Mouse (Mus musculus) Muller cell, postnatal 12 days (primary cell): ENCODE measurements around the gene Pla2g2f.

Experiments used
- DNase-seq: peaks from one replicate; pipeline ENCODE4 v3.0.0-alpha.2; 2015; ENCODE audit errors: inconsistent ontology term

Pla2g2f gene

DNA sequence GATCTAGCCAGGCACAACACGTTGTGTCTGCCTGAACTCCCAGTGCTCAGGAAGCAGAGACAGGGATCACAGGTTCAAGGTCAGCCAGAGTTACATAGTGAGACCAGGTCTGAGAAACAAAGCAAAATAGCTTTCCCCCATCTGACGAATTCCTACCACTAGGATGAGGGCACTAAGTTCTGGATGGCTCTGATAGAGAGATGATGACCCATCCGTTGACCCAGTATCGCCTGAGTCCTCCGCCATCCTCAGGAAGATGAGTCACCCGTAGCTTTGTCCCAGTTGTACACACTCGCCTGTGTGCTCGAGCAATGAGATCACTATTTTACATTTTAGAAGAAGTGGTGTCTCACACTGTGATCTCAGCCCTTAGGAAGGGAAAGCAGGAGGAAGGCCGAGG is 4.8 kb upstream of the Pla2g2f start:
- DNase-seq, result peak; percentile 30

DNA sequence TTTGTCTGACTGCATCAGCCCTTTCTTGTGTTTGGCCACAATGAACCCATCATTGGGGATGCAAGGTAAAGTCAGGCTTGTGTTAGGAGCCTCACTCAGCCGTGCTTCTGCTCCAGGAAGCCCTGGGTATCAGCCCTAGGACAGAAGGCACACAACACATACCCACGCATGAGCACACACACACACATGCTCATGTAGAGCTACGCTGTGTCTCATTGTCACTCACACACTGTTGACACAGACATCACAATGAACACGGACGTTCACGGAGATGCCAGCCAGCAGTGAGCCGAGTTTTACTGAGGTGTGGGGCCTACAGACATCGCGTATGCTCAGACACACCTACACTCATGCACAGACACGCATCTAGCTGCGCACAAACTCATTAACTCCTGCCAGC is 1.4 kb downstream of the Pla2g2f start:
- DNase-seq, result no peak

- no peak for DNase-seq
Observed at GRCm38 (mm10) chr4:138755439-138755838, 2.0 kb downstream of the Pla2g2f start.

DNA sequence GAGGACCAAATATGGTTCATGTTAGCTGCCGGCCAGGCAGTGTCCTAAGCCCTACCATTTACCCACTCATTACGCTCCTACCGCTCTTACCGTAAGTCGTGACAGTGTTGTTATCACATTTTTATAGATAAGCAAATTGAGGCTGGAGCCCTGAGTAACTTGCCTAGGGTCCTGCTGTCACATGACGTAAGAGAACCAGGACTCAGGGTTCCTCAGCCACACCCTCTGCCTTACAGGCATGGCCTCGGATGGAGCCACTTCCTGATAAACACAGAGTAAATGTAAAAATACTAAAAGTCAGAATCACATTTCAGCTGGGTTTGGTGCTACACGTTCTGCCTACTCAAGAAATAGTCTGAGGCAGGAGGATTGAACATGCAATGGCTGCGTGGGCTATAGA is 3.0 kb downstream of the Pla2g2f start:
- no peak for DNase-seq

GRCm38 (mm10) chr4:138753608-138754007 is 3.8 kb downstream of the Pla2g2f start:
- no peak for DNase-seq

DNA sequence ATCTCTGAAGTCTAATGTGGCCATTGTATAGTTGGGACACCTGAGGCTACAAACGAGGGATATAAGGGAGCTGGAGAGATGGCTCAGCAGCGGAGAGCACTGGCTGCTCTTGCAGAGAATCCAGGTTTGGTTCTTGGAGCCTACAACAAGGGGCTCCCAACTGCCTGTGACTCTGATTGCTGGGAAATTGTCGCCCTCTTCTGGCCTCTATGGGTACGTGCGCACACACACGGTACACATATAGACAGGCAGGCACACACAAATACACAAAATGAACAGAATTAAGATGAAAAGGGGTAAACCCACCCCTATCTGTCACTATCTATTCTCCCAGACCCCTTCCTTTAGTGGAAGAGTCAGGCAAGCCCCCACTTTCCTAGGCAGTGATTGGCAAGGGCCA is 4.8 kb downstream of the Pla2g2f start:
- no peak for DNase-seq

GRCm38 (mm10) chr4:138748369-138749072 is 8.9 kb downstream of the Pla2g2f start:
- peak; percentile 18 for DNase-seq

- DNase-seq, result peak; percentile 25
Observed at GRCm38 (mm10) chr4:138747851-138748250, 9.6 kb downstream of the Pla2g2f start.

DNA sequence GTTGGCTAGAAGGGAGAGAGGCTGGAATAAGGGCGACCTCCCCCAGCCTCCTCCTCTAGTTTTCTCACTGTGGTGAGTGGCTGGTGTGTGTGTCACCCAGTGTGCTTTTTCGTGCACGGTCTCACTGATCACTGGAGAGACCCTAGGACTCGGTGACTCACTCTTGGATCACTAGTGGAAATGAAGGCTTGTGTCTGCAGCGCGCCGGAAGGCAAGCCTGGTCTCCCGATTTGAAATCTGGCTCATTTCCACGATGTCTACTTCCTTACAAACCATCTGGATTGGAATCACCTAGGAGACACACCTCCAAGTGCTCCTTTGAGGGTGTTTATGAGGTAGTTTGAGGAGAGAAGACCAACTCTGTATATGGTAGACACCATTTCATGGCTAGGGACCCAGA is 10.6 kb downstream of the Pla2g2f start:
- no peak for DNase-seq

- DNase-seq, result peak; percentile 16
Observed at GRCm38 (mm10) chr4:138745884-138746283, 11.5 kb downstream of the Pla2g2f start.

DNA sequence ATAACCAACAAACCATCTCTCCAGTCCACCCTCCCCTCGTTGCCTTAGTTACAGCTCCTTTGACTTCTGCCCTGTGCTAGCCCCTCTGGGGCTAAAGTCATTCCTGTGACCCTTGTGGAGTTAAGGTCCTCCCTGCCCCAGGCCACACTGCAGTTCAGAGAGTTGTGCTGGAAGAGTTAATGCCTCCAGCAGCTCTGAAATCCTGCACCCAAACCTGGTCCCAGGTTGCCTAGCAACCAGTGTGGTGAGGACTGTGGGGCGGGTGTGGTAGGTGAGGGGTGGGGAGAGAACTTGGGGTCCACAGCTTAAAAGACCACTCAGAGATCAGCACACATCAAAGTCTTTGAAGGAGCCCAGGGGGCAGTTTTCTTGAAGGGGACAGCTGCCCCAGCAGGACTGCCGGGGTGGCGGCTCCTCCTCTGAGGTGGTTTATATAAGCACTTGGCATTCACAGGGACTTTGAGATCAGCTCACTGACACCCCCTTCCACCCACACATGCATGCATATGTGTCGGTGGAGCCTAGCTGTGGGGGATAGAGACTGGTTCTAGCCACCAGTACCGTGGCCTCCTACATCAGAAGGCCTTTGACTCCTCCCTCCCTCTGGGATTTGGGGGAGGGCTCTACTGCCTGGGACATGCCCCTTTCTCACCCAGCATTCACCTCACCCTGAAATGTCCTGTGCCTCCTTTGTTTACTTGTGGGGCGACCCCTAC is 18.1 kb downstream of the Pla2g2f start:
- no peak for DNase-seq

DNA sequence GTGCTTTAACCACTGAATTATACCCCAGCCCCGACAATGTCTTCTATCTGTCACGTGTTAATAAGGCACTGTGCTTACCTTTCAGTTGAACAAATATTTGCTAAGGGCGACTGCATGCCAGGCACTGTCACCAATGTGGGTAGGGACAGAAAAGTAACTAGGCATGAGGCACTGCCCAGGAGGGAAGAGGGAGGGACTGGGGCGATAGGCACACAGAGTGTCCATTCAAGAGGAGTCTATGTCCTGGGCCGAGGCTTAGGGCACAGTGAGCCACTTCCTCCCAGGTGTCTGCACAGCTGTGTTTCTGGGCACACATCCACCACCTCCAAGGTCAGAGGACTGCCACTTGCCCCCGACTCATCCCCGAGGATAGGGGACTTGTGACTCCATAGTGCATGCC is 20.4 kb downstream of the Pla2g2f start, which contains the start of gene Ubxn10:
Gene Ubxn10, minus strand, starts transcription at position 137 of the 400 bp plus-strand sequence.
- DNase-seq, result no peak

GRCm38 (mm10) chr4:138734863-138735262 is 22.6 kb downstream of the Pla2g2f start:
- DNase-seq, result no peak

DNA sequence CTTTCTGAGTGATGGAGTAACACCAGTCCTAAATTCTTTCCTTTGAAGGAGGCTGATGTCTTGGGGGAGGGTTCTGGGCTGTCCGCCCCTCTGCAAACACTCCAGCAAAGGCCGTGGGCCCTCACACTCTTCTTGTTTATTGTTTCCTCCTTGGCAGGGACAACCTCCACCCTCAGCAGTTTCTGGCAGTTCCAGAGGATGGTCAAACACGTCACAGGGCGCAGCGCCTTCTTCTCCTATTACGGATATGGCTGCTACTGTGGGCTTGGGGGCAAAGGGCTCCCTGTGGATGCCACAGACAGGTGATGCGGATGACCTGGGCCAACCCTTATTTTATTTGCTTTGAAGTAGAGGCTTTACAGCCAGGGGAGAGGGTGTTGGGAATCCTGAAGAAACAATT is 23.3 kb downstream of the Pla2g2f start:
- DNase-seq, result no peak

DNA sequence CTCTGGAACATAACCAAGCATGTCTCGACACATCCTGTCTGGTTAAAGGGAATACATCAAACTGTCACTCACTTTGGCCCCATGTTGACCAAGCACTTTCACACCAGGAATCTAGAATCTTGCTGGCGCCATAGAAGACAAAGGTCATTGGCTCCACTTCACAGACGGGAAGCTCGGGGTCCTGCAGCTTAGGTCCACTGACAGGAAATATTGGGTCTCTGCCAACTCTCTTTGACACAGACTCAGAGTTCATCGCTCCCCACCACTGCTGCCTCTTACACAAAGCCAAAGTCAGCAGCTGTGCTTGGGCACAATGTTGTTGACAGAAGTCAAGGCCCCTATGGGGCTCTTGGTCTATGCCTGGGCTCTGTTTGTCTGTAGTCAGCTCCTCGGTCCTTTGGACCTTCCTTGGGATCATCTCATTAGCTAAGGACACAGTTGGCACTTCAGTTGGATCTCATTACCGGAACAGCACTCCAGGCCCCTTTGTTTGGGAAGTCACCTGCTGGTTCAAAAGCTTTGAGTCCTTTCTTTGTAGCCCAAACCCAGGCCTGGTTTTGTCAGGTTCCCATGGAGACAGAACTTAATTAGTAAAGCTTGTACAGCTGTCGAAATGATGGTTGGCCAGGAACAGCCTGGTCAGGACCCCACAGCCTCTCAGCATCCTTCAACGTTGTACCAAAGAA is 28.3 kb downstream of the Pla2g2f start:
- DNase-seq, result peak; percentile 81

GRCm38 (mm10) chr4:138725751-138726150 is 31.7 kb downstream of the Pla2g2f start:
- no peak for DNase-seq

DNA sequence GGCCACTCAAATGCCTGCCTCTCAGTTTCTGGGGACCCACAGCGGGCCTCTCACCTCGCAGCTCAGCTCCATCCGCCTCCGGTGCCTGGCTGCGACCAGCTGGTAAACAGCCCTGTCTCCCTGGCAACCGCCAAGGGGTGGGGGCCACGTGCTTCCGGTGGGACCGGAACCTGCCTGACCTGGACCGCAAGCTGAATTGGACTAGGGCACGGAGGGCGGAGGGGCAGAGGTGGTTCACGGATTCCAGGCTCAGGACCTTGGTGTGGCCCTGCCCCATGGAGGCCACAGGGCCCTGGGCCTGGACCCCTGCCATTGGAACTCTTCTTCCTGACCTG is 32.3 kb downstream of the Pla2g2f start:
- peak; percentile 71 for DNase-seq

GRCm38 (mm10) chr4:138724354-138725126 is 32.9 kb downstream of the Pla2g2f start, which contains the start of gene Pla2g2c:
Pla2g2c (plus strand) TSS chr4:138724792.
- DNase-seq, result peak; percentile 31

DNA sequence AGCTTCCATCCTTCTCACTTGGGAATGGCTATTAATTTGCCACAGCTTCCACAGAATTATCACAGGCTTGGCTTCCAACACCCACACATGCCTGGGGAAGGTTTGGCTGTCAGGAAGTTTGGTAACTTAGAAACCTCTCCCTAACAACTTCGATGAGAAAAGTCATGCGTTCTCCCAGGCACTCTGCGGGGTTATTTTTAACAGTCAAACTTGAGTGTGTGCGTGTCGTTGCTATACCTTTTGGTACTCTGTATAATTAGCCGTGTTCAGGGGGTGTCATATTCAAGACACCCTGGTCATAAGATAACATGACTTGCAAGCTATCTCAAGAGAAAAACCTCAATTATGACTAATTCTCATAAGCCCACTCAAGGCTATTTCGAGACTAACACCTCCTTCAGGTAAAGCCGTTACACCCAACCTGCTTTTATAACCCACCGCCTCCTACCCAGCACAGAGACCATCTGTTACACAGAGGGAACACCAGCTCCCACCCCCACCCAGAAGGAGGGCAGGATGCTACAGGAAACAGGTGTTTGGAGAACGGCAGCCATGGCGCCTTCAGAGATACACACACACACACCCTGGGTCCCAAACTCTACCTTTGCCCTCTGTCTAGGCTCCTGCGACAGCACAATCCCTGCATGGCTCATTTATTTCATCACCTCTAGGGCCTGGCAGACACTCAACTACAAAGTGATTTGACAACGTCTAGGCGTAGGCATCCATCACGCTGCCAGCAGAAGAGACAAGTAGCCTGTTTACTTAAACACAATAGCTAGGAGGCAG is 33.7 kb downstream of the Pla2g2f start:
- no peak for DNase-seq

DNA sequence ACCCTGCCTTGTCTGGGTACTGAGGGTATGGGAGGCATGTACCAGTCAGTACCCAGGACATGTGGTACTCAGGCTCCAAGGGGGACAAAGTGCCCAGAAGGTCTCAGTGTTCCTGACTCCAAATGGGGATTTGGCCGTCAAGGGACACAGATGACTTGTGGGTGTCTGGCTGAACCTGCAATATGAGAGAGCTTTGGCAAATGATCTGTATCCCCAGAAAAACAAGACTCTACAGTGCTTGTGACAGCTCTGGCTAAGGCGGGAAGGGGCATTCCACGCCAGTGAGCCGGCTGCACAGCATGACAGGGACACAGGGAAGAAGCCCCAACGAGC is 38.2 kb downstream of the Pla2g2f start:
- DNase-seq, result no peak

GRCm38 (mm10) chr4:138718586-138719263 is 38.7 kb downstream of the Pla2g2f start:
- DNase-seq, result no peak
